Mouse (Mus musculus) myocyte (in vitro differentiated cells): ENCODE results near the gene Cacna1a. TPM values are rescaled to one million over a fixed set of nuclear protein-coding genes. Genes with fewer than 3 reads are reported as not detected.

Experiments
- H3K27me3 ChIP-seq: one replicate; pipeline ENCODE4 v1.6.1; 2011; ENCODE audit not compliant: control insufficient read depth, insufficient read depth, insufficient read length
- H3K36me3 ChIP-seq: one replicate; pipeline ENCODE4 v1.6.1; 2011; ENCODE audit not compliant: control insufficient read depth, insufficient read depth
- H3K4me2 ChIP-seq: one replicate; pipeline ENCODE4 v1.6.1; 2011; ENCODE audit warnings: low read depth, control low read depth
- H3K4me3 ChIP-seq: one replicate; pipeline ENCODE4 v1.5.1; 2011; ENCODE audit warnings: mild to moderate bottlenecking, control low read depth, moderate library complexity
- H3K79me2 ChIP-seq: one replicate; pipeline ENCODE4 v1.6.1; 2011; ENCODE audit not compliant: control insufficient read depth, insufficient read depth
- H3ac ChIP-seq: one replicate; pipeline ENCODE4 v1.6.1; 2011; ENCODE audit not compliant: control insufficient read depth, insufficient read length
- CEBPB ChIP-seq: IDR thresholded peaks from 2 replicates; pipeline ENCODE4 v1.6.1; 2011; ENCODE audit warnings: mild to moderate bottlenecking, moderate library complexity; ENCODE audit not compliant: poor library complexity, insufficient read depth, severe bottlenecking
- E2F4 ChIP-seq: IDR thresholded peaks from one replicate; pipeline ENCODE4 v1.6.1; 2011; ENCODE audit warnings: mild to moderate bottlenecking, control low read depth, moderate library complexity; ENCODE audit not compliant: insufficient read depth
- MAX ChIP-seq: IDR thresholded peaks from one replicate; pipeline ENCODE4 v1.6.1; 2011; ENCODE audit warnings: low read depth, mild to moderate bottlenecking, control low read depth
- MYOD1 ChIP-seq, 3 experiments: IDR thresholded peaks; one replicate each; pipeline ENCODE4 v1.6.1; 2011; ENCODE audit warnings: control low read depth in 2 of 3, low read depth in 2 of 3, mild to moderate bottlenecking in 2 of 3, moderate library complexity in 1 of 3; ENCODE audit not compliant: insufficient read length in 2 of 3, control insufficient read depth in 1 of 3
- MYOG ChIP-seq, 3 experiments: IDR thresholded peaks; one replicate each; pipeline ENCODE4 v1.6.1; 2011; ENCODE audit warnings: control low read depth in 2 of 3, low read depth in 2 of 3, mild to moderate bottlenecking in 2 of 3; ENCODE audit not compliant: insufficient read length in 2 of 3, control insufficient read depth in 1 of 3, insufficient read depth in 1 of 3
- POLR2A ChIP-seq: IDR thresholded peaks from one replicate; pipeline ENCODE4 v1.6.1; 2011; ENCODE audit warnings: low read depth, mild to moderate bottlenecking, control low read depth, moderate library complexity; ENCODE audit not compliant: insufficient read length
- POLR2AphosphoS2 ChIP-seq: IDR thresholded peaks from one replicate; pipeline ENCODE4 v1.6.1; 2011; ENCODE audit warnings: low read depth, control low read depth; ENCODE audit not compliant: insufficient read length
- REST ChIP-seq: IDR thresholded peaks from one replicate; pipeline ENCODE4 v1.6.1; 2011; ENCODE audit warnings: mild to moderate bottlenecking, control low read depth, moderate library complexity; ENCODE audit not compliant: insufficient read depth, insufficient read length
- SRF ChIP-seq: IDR thresholded peaks from one replicate; pipeline ENCODE4 v1.6.1; 2011; ENCODE audit warnings: low read depth; ENCODE audit not compliant: control insufficient read depth, insufficient read length
- TCF12 ChIP-seq: IDR thresholded peaks from one replicate; pipeline ENCODE4 v1.6.1; 2011; ENCODE audit warnings: mild to moderate bottlenecking, control low read depth; ENCODE audit not compliant: poor library complexity, insufficient read depth, severe bottlenecking
- TCF3 ChIP-seq: IDR thresholded peaks from one replicate; pipeline ENCODE4 v1.6.1; 2011; ENCODE audit warnings: low read depth, control low read depth; ENCODE audit not compliant: insufficient read length
- USF1 ChIP-seq: IDR thresholded peaks from one replicate; pipeline ENCODE4 v1.6.1; 2011; ENCODE audit warnings: low read depth, mild to moderate bottlenecking, control low read depth, moderate library complexity
- polyA plus RNA-seq: library from polyadenylated mRNA; unstranded; fragments of >200 nt; fragmentation: generic; extraction: Trizol; gene quantifications from one replicate; pipeline ENCODE4 v1.2.1, GENCODE M21; 2012; ENCODE audit warnings: missing spikeins

Cacna1a gene
- polyA plus RNA-seq, 1 experiment: 1.8 TPM

DNA sequence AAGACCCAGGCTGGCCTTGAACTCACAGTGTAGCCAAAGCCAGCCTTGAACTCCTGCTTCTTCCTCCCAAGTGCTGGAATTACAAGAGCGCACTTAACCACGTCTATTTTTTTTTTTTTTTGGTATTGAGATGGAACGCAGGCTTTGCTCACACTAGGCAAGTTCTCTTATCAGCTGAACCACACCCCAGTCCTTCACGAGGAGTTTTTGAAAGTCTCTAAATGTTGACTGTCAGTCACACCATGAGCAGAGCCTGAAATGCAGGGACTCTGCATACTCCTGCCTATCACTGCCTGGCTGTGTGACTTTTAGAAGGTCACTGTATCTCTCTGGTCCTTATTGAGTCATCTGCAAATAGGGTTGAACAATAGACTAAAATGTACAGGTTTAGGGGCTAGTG, 173.5 kb downstream of the Cacna1a start:
- TF ChIP-seq E2F4 (no peak), CEBPB (no peak), USF1 (no peak), POLR2AphosphoS2 (no peak), TCF3 (no peak), REST (no peak)

GRCm38 (mm10) chr8:84564042-84564441, 175.8 kb downstream of the Cacna1a start:
- H3K36me3 ChIP-seq: no peaks in the 10 kb centered on the region
- no peak overlapping the region for H3K4me2 ChIP-seq
- no peak overlapping the region for H3ac ChIP-seq
- no peak overlapping the region for H3K4me3 ChIP-seq
- H3K27me3 ChIP-seq: peaks cover 42% of the 10 kb centered on the region
- TF ChIP-seq MAX (no peak), USF1 (no peak), TCF12 (no peak), TCF3 (no peak), SRF (no peak), POLR2AphosphoS2 (no peak), POLR2A (no peak), MYOG (IDR thresholded peaks at IDR 0.05; ENCODE audit: control insufficient read depth in 1 of 3, insufficient read depth in 1 of 3, insufficient read length in 2 of 3, low read depth in 2 of 3) (no peak), E2F4 (no peak), REST (no peak), MYOD1 (IDR thresholded peaks at IDR 0.05; ENCODE audit: control insufficient read depth in 1 of 3, insufficient read length in 2 of 3, low read depth in 2 of 3) (no peak), CEBPB (no peak)
- no peaks in the 10 kb centered on the region for H3K79me2 ChIP-seq

More for the DNA sequence above, 173.5 kb downstream of the Cacna1a start:
- Histone ChIP-seq H3ac (no peak overlapping the region), H3K27me3 (peaks cover 38% of the 10 kb centered on the region), H3K4me2 (no peak overlapping the region), H3K36me3 (no peaks in the 10 kb centered on the region), H3K79me2 (no peaks in the 10 kb centered on the region), H3K4me3 (no peak overlapping the region)

GRCm38 (mm10) chr8:84565577-84566360, 177.5 kb downstream of the Cacna1a start:
- no peaks in the 10 kb centered on the region for H3K79me2 ChIP-seq
- H3K36me3 ChIP-seq: no peaks in the 10 kb centered on the region
- H3K4me3 ChIP-seq: no peak overlapping the region
- no peak overlapping the region for H3K4me2 ChIP-seq
- TF ChIP-seq REST (no peak), TCF12 (no peak), MYOG (IDR thresholded peaks at IDR 0.05; ENCODE audit: control insufficient read depth in 1 of 3, insufficient read depth in 1 of 3, insufficient read length in 2 of 3, low read depth in 2 of 3) (no peak)
- H3ac ChIP-seq: no peak overlapping the region
- H3K27me3 ChIP-seq: peaks cover 34% of the 10 kb centered on the region

DNA sequence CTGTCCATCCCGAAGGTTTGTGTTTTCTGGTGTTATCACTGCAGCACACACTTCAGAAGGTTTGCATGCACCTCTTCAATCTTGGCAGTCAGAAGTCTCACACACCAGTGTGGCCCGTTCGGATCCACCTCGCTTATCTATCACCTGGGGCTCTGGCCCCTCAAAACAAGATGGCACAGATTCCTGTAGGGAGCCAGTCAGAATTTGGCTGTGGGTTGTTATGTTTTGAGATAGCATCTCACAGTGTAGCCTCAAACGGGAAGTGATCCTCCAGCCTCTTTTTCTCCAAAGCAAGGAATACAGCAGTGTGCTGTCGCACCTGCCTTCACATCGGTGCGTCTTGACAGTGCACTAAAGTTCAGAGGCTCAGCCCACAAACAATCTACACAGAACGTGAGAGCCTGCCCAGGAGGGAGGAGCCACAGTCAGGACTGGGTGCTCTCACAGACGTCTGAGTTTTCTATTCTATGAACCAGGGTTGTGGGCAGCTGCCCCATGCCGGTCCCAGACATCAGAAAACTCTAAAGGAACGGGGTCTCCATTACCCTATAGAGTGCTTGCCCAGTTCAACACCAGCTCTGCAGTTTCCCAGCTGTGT, 178.7 kb downstream of the Cacna1a start:
- Histone ChIP-seq H3K79me2 (no peaks in the 10 kb centered on the region), H3K4me3 (no peak overlapping the region), H3K36me3 (no peaks in the 10 kb centered on the region), H3K27me3 (peaks cover 37% of the 10 kb centered on the region), H3ac (no peak overlapping the region), H3K4me2 (no peak overlapping the region)
- TF ChIP-seq MYOD1 (IDR thresholded peaks at IDR 0.05; ENCODE audit: control insufficient read depth in 1 of 3, insufficient read length in 2 of 3, low read depth in 2 of 3) (no peak), TCF3 (no peak), TCF12 (no peak), POLR2AphosphoS2 (no peak), SRF (no peak), E2F4 (no peak), POLR2A (no peak), REST (no peak), MAX (no peak), MYOG (IDR thresholded peaks at IDR 0.05; ENCODE audit: control insufficient read depth in 1 of 3, insufficient read depth in 1 of 3, insufficient read length in 2 of 3, low read depth in 2 of 3) (no peak), CEBPB (no peak), USF1 (no peak)

- Histone ChIP-seq H3K79me2 (no peaks in the 10 kb centered on the region), H3K4me3 (no peak overlapping the region), H3ac (no peak overlapping the region), H3K27me3 (peaks cover 38% of the 10 kb centered on the region), H3K4me2 (no peak overlapping the region), H3K36me3 (no peaks in the 10 kb centered on the region)
- TF ChIP-seq TCF12 (no peak), MYOG (IDR thresholded peaks at IDR 0.05; ENCODE audit: control insufficient read depth in 1 of 3, insufficient read depth in 1 of 3, insufficient read length in 2 of 3, low read depth in 2 of 3) (no peak), USF1 (no peak), POLR2A (no peak), TCF3 (no peak), CEBPB (no peak), REST (no peak), POLR2AphosphoS2 (no peak), E2F4 (no peak), MAX (no peak), MYOD1 (IDR thresholded peaks at IDR 0.05; ENCODE audit: control insufficient read depth in 1 of 3, insufficient read length in 2 of 3, low read depth in 2 of 3) (no peak), SRF (no peak)
Observed at GRCm38 (mm10) chr8:84567541-84567940, 179.3 kb downstream of the Cacna1a start.
